8 mouse cellular contexts compared by ENCODE assay signal in the genomic region with DNA sequence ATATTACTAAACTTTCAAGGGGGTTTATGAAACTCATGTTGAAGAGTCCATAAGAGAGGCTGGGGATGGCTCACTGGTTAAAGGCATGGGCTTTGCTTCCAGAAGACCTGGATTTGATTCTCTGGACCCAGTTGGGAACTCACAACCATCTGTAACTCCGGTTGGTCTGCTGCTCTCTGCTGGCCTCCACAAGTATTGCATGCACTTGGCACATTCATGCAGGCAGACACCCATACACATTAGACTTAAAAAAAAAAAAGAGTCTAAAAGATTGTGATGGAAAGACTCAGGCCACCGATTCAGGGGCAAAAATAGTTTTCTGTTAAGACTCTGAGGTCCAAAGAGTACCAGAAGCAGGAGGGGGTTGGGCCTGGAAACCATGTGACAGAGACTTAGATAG. TPM values are rescaled to one million over a fixed set of nuclear protein-coding genes. Genes with fewer than 3 reads are reported as not detected.
DNase-seq lines count a peak whose midpoint lies in the region; ATAC-seq and TF ChIP-seq lines count a peak whose summit lies in the region.

No protein-coding gene starts in this region.

- H3K27ac ChIP-seq in forebrain, embryonic 11.5 days (ENCODE audit: low read depth, low read length): no peak overlapping the region
- no peak overlapping the region for H3K27ac ChIP-seq in forebrain, embryonic 16.5 days (ENCODE audit: low read length)
- no peak overlapping the region for H3K27ac ChIP-seq in heart, postnatal 0 days (ENCODE audit: low read depth)
- no peak overlapping the region for H3K27ac ChIP-seq in left cerebral cortex, adult 2 months
- no peak overlapping the region for H3K27ac ChIP-seq in thymus, adult 2 months (ENCODE audit: control insufficient read depth, insufficient read depth, low read length)

- peak; percentile 73 for TF ChIP-seq CTCF in heart, postnatal 0 days (IDR thresholded peaks at IDR 0.05; ENCODE audit: low read depth)
- TF ChIP-seq CTCF in left cerebral cortex, adult 2 months (IDR thresholded peaks at IDR 0.05): peak; percentile 81
- TF ChIP-seq CTCF in thymus, adult 2 months (IDR thresholded peaks at IDR 0.05; ENCODE audit: borderline replicate concordance, control insufficient read depth, extremely low read depth, insufficient read depth, low read length, poor library complexity): no peak

- no peak for TF ChIP-seq POLR2A in thymus, adult 2 months (IDR thresholded peaks at IDR 0.05; ENCODE audit: control insufficient read depth, extremely low read depth, insufficient read depth, low read length, poor library complexity)

- no peak for TF ChIP-seq EP300 in heart, postnatal 0 days (IDR thresholded peaks at IDR 0.05; ENCODE audit: low read depth)

- intact Hi-C loops in left cerebral cortex, adult 2 months (cut with DNase I): loop anchor here (10.0 kb wide), 2 partner anchors 126 to 966 kb away; no protein-coding TSS in a partner anchor

- peak; percentile 86 for DNase-seq in forebrain, embryonic 11.5 days (ENCODE audit: low spot score)
- peak; percentile 82 for DNase-seq in R1 (ENCODE audit: low read depth, low spot score)
- DNase-seq in embryo, embryonic 10.5 days (ENCODE audit: low spot score): peak; percentile 83
- DNase-seq in heart, postnatal 0 days (ENCODE audit: low spot score): peak; percentile 62
- DNase-seq in left cerebral cortex, adult 2 months (ENCODE audit: extremely low spot score in 1 of 2, low spot score in 2 of 2): peak; percentile 65 to 77
- DNase-seq in thymus, adult 2 months: peak; percentile 65

- H3K4me2 ChIP-seq in forebrain, embryonic 11.5 days (ENCODE audit: low read depth, low read length, severe bottlenecking): no peak overlapping the region
- no peak overlapping the region for H3K4me2 ChIP-seq in forebrain, embryonic 16.5 days (ENCODE audit: low read length)
- no peak overlapping the region for H3K4me2 ChIP-seq in heart, postnatal 0 days (ENCODE audit: low read depth, low read length)

- no peaks in the 10 kb centered on the region for H3K27me3 ChIP-seq in forebrain, embryonic 11.5 days (ENCODE audit: control insufficient read depth, insufficient read depth, low read length)
- no peaks in the 10 kb centered on the region for H3K27me3 ChIP-seq in forebrain, embryonic 16.5 days (replicated peaks; ENCODE audit: control insufficient read depth, insufficient read depth, low read length)
- H3K27me3 ChIP-seq in heart, postnatal 0 days (ENCODE audit: control insufficient read depth, insufficient read depth, low read length): no peaks in the 10 kb centered on the region
- no peaks in the 10 kb centered on the region for H3K27me3 ChIP-seq in thymus, adult 2 months (ENCODE audit: control insufficient read depth, insufficient read depth, low read length)

- H3K9ac ChIP-seq in forebrain, embryonic 11.5 days (ENCODE audit: low read length): no peak overlapping the region
- no peak overlapping the region for H3K9ac ChIP-seq in forebrain, embryonic 16.5 days (replicated peaks; ENCODE audit: low read depth, low read length)
- H3K9ac ChIP-seq in heart, postnatal 0 days (replicated peaks; ENCODE audit: low read depth, low read length): no peak overlapping the region

- H3K4me3 ChIP-seq in forebrain, embryonic 11.5 days (ENCODE audit: low read depth, low read length): no peak overlapping the region
- H3K4me3 ChIP-seq in forebrain, embryonic 16.5 days (replicated peaks; ENCODE audit: low read length): no peak overlapping the region
- H3K4me3 ChIP-seq in heart, postnatal 0 days (ENCODE audit: low read depth, low read length): no peak overlapping the region
- no peak overlapping the region for H3K4me3 ChIP-seq in left cerebral cortex, adult 2 months
- H3K4me3 ChIP-seq in thymus, adult 2 months (ENCODE audit: control insufficient read depth, insufficient read depth, low read length): no peak overlapping the region

- 57% methylated on average over 2 of the region's 2 CpGs for WGBS in forebrain, embryonic 11.5 days
- WGBS in forebrain, embryonic 16.5 days: 41% methylated on average over 2 of the region's 2 CpGs
- WGBS in heart, postnatal 0 days: 42% methylated on average over 2 of the region's 2 CpGs
- 61% methylated on average over 2 of the region's 2 CpGs for WGBS in thymus, adult 2 months

- H3K9me3 ChIP-seq in forebrain, embryonic 11.5 days (ENCODE audit: control insufficient read depth, low read length): no peaks in the 10 kb centered on the region
- H3K9me3 ChIP-seq in forebrain, embryonic 16.5 days (ENCODE audit: control insufficient read depth, low read length): no peaks in the 10 kb centered on the region
- H3K9me3 ChIP-seq in heart, postnatal 0 days (replicated peaks; ENCODE audit: control insufficient read depth, low read length): no peaks in the 10 kb centered on the region

- peaks cover 2% of the 10 kb centered on the region; the same call in 1 of the 2 replicates for H3K4me1 ChIP-seq in forebrain, embryonic 11.5 days (replicated peaks; ENCODE audit: control insufficient read depth, insufficient read depth, low read length)
- peaks cover 31% of the 10 kb centered on the region for H3K4me1 ChIP-seq in forebrain, embryonic 16.5 days (replicated peaks; ENCODE audit: control insufficient read depth, insufficient read depth, low read length)
- H3K4me1 ChIP-seq in heart, postnatal 0 days (ENCODE audit: control insufficient read depth, insufficient read depth): no peaks in the 10 kb centered on the region
- no peaks in the 10 kb centered on the region; the same call in 1 of the 2 replicates for H3K4me1 ChIP-seq in thymus, adult 2 months (replicated peaks; ENCODE audit: control insufficient read depth, insufficient read depth, low read length)

- no peak for ATAC-seq in forebrain, embryonic 11.5 days (replicated peaks; ENCODE audit: low FRiP score)
- no peak for ATAC-seq in forebrain, embryonic 16.5 days
- ATAC-seq in heart, postnatal 0 days (ENCODE audit: insufficient read depth, low read depth): 0 out of 2 replicates have a peak, but pooled peaks have one; percentile 53
- ATAC-seq in megakaryocyte progenitor cell, adult 5-6 weeks (replicated peaks; ENCODE audit: poor library complexity): peak; percentile 82

- H3K36me3 ChIP-seq in forebrain, embryonic 11.5 days (ENCODE audit: control insufficient read depth, insufficient read depth, low read length): peaks cover 40% of the 10 kb centered on the region
- H3K36me3 ChIP-seq in forebrain, embryonic 16.5 days (ENCODE audit: control insufficient read depth, insufficient read depth): peaks cover 39% of the 10 kb centered on the region
- peaks cover 83% of the 10 kb centered on the region for H3K36me3 ChIP-seq in heart, postnatal 0 days (replicated peaks; ENCODE audit: control insufficient read depth, insufficient read depth, low read length)
- peaks cover 22% of the 10 kb centered on the region for H3K36me3 ChIP-seq in thymus, adult 2 months (ENCODE audit: control insufficient read depth, insufficient read depth, low read length)

RNA-seq across cellular contexts. Expression of a gene that starts 8.1 kb away (rescaled TPM):
- 192 and 196 TPM in 2 replicates for polyA plus RNA-seq in forebrain, embryonic 11.5 days (2014; fragmentation: Nextera tagmentation; extraction: Ambion mirVana)
- polyA plus RNA-seq in forebrain, embryonic 16.5 days (2015; fragmentation: Nextera tagmentation; extraction: Ambion mirVana): 171 and 179 TPM in 2 replicates
- total RNA-seq in heart, postnatal 0 days (2014; rRNA removed; ENCODE audit: low replicate concordance): 60.1 and 62.4 TPM in 2 replicates
- 21.5 and 22.1 TPM in 2 replicates for polyA plus RNA-seq in heart, postnatal 0 days (2015; fragmentation: Nextera tagmentation; extraction: Ambion mirVana)
- 100 to 1,000 TPM; 181 to 201 TPM for total RNA-seq in left cerebral cortex, adult 2 months (2021)
- total RNA-seq in megakaryocyte progenitor cell, adult 5-6 weeks (2015): 14.9 and 22.2 TPM in 2 replicates
- total RNA-seq in megakaryocyte progenitor cell, adult 5-6 weeks (2017): 9.4 and 10.0 TPM in 2 replicates
- polyA plus RNA-seq in thymus, adult 2 months (2012; rRNA removed): 50.2 and 51.4 TPM in 2 replicates

RNA-seq across cellular contexts. Expression of a gene that starts 13.0 kb away (rescaled TPM):
- 320 and 330 TPM in 2 replicates for polyA plus RNA-seq in forebrain, embryonic 11.5 days (2014; fragmentation: Nextera tagmentation; extraction: Ambion mirVana)
- 324 and 352 TPM in 2 replicates for polyA plus RNA-seq in forebrain, embryonic 16.5 days (2015; fragmentation: Nextera tagmentation; extraction: Ambion mirVana)
- total RNA-seq in heart, postnatal 0 days (2014; rRNA removed; ENCODE audit: low replicate concordance): 188 and 194 TPM in 2 replicates
- polyA plus RNA-seq in heart, postnatal 0 days (2015; fragmentation: Nextera tagmentation; extraction: Ambion mirVana): 367 and 368 TPM in 2 replicates
- 10 to 100 TPM; 55.9 to 64.2 TPM for total RNA-seq in left cerebral cortex, adult 2 months (2021)
- total RNA-seq in megakaryocyte progenitor cell, adult 5-6 weeks (2015): 308 and 313 TPM in 2 replicates
- 149 and 204 TPM in 2 replicates for total RNA-seq in megakaryocyte progenitor cell, adult 5-6 weeks (2017)
- polyA plus RNA-seq in thymus, adult 2 months (2012; rRNA removed): 159 and 189 TPM in 2 replicates

RNA-seq across cellular contexts. Expression of a gene that starts 13.2 kb away (rescaled TPM):
- polyA plus RNA-seq in forebrain, embryonic 11.5 days (2014; fragmentation: Nextera tagmentation; extraction: Ambion mirVana): 151 TPM in 2 replicates
- 47.4 and 48.9 TPM in 2 replicates for polyA plus RNA-seq in forebrain, embryonic 16.5 days (2015; fragmentation: Nextera tagmentation; extraction: Ambion mirVana)
- 32.9 and 34.9 TPM in 2 replicates for total RNA-seq in heart, postnatal 0 days (2014; rRNA removed; ENCODE audit: low replicate concordance)
- polyA plus RNA-seq in heart, postnatal 0 days (2015; fragmentation: Nextera tagmentation; extraction: Ambion mirVana): 19.1 and 20.2 TPM in 2 replicates
- total RNA-seq in left cerebral cortex, adult 2 months (2021): 10 to 100 TPM; 10.5 to 11.6 TPM
- 56.9 and 61.1 TPM in 2 replicates for total RNA-seq in megakaryocyte progenitor cell, adult 5-6 weeks (2015)
- 125 and 135 TPM in 2 replicates for total RNA-seq in megakaryocyte progenitor cell, adult 5-6 weeks (2017)
- 43.8 and 57.8 TPM in 2 replicates for polyA plus RNA-seq in thymus, adult 2 months (2012; rRNA removed)

RNA-seq across cellular contexts. Expression of a gene that starts 49.8 kb away (rescaled TPM):
- polyA plus RNA-seq in forebrain, embryonic 11.5 days (2014; fragmentation: Nextera tagmentation; extraction: Ambion mirVana): 1.8 and 2.1 TPM in 2 replicates
- polyA plus RNA-seq in forebrain, embryonic 16.5 days (2015; fragmentation: Nextera tagmentation; extraction: Ambion mirVana): 0.29 and 0.30 TPM in 2 replicates
- total RNA-seq in heart, postnatal 0 days (2014; rRNA removed; ENCODE audit: low replicate concordance): 4.9 and 5.3 TPM in 2 replicates
- polyA plus RNA-seq in heart, postnatal 0 days (2015; fragmentation: Nextera tagmentation; extraction: Ambion mirVana): 1.3 and 1.6 TPM in 2 replicates
- total RNA-seq in left cerebral cortex, adult 2 months (2021): 10 to 100 TPM; 14.0 to 15.3 TPM
- total RNA-seq in megakaryocyte progenitor cell, adult 5-6 weeks (2015): not detected in 2 replicates
- not detected in 2 replicates for total RNA-seq in megakaryocyte progenitor cell, adult 5-6 weeks (2017)
- 2.7 and 4.9 TPM in 2 replicates for polyA plus RNA-seq in thymus, adult 2 months (2012; rRNA removed)

Comparison
In these comparisons a context has a peak if more than half of its experiments do, and no peak if none do; other contexts are left out.
1. ATAC-seq: peak in heart, postnatal 0 days (single experiment) and megakaryocyte progenitor cell, adult 5-6 weeks (single experiment); none in forebrain, embryonic 11.5 days (single experiment) and forebrain, embryonic 16.5 days (single experiment).
2. Peak in every context shown above with its lines, with median percentiles within 50 percentile points of each other: DNase-seq.